Mouse (Mus musculus) liver, adult 2 months (tissue): ENCODE results near the gene Zfp719. TPM values are rescaled to one million over a fixed set of nuclear protein-coding genes. Genes with fewer than 3 reads are reported as not detected.

Experiments
- DNase-seq: peaks from one replicate; pipeline ENCODE4 v3.0.0-alpha.2; 2011; ENCODE audit warnings: low read depth, low spot score; ENCODE audit errors: extremely low read depth
- H3K27ac ChIP-seq: fragments of 200-500 bp; replicated peaks from 2 replicates; pipeline ENCODE4 v1.5.1; 2012; ENCODE audit warnings: low read depth, mild to moderate bottlenecking, control low read depth, inconsistent platforms, low read length; ENCODE audit not compliant: insufficient read depth
- H3K27me3 ChIP-seq: fragments of 200-500 bp; 2 replicates; pipeline ENCODE4 v1.6.1; 2012; ENCODE audit warnings: mild to moderate bottlenecking, moderate library complexity, low read length, inconsistent platforms; ENCODE audit not compliant: control insufficient read depth, insufficient read depth
- H3K36me3 ChIP-seq: fragments of 200-500 bp; 2 replicates; pipeline ENCODE4 v1.6.1; 2012; ENCODE audit warnings: low read length, inconsistent platforms; ENCODE audit not compliant: control insufficient read depth, insufficient read depth
- H3K4me1 ChIP-seq: fragments of 200-500 bp; 2 replicates; pipeline ENCODE4 v1.6.1; 2011; ENCODE audit warnings: low read length; ENCODE audit not compliant: control insufficient read depth, insufficient read depth
- H3K4me3 ChIP-seq: fragments of 200-500 bp; 2 replicates; pipeline ENCODE4 v1.5.1; 2011; ENCODE audit warnings: low read depth, mild to moderate bottlenecking, control low read depth, low read length, moderate library complexity; ENCODE audit not compliant: insufficient read depth
- H3K79me2 ChIP-seq: fragments of 200-500 bp; 2 replicates; pipeline ENCODE4 v1.6.1; 2012; ENCODE audit warnings: inconsistent platforms, mild to moderate bottlenecking, low read length, moderate library complexity; ENCODE audit not compliant: control insufficient read depth, insufficient read depth
- H3K9ac ChIP-seq: fragments of 200-500 bp; 2 replicates; pipeline ENCODE4 v1.6.1; 2012; ENCODE audit warnings: low read depth, mild to moderate bottlenecking, control low read depth, inconsistent platforms, low read length
- CTCF ChIP-seq: fragments of 200-500 bp; IDR thresholded peaks from 2 replicates; pipeline ENCODE4 v1.5.1; 2011; ENCODE audit warnings: low read depth, low read length, control low read depth
- POLR2A ChIP-seq: fragments of 200-500 bp; IDR thresholded peaks from 2 replicates; pipeline ENCODE4 v1.6.1; 2011; ENCODE audit warnings: low read length, control low read depth; ENCODE audit not compliant: insufficient read depth; ENCODE audit errors: extremely low read depth
- WGBS: fragments of 180-500 bp; shearing (Covaris S2); methylation state at CpG from one replicate; pipeline ENCODE4 v1.1.7; 2018; 5-methylcytosine and 5-hydroxymethylcytosine counted together
- polyA plus RNA-seq: library from polyadenylated mRNA; depleted of rRNA; stranded (reverse); fragments of >200 nt; gene quantifications from 2 replicates; pipeline ENCODE4 v1.2.3, GENCODE M21; 2012
- total RNA-seq: library from RNA; depleted of rRNA; stranded (reverse); fragments of >200 nt; gene quantifications from 2 replicates; pipeline ENCODE4 v1.2.3, GENCODE M21; 2014

Zfp719 gene
- total and polyA plus RNA-seq, 2 experiments: 0.59 to 3.9 TPM

- TF ChIP-seq CTCF: no peak
- no peak for TF ChIP-seq POLR2A
- no peak for DNase-seq
- Histone ChIP-seq H3K79me2 (no peaks in the 10 kb centered on the region), H3K27ac (no peak overlapping the region), H3K9ac (no peak overlapping the region), H3K4me1 (no peaks in the 10 kb centered on the region), H3K4me3 (no peak overlapping the region), H3K36me3 (no peaks in the 10 kb centered on the region), H3K27me3 (0 out of 2 replicates have a peak, but pooled peaks cover 2% of the 10 kb centered on the region)
- 65% methylated on average over 1 of the region's 1 CpGs for WGBS
Measured at GRCm38 (mm10) chr7:43556901-43557300, 22.5 kb upstream of the Zfp719 start.

GRCm38 (mm10) chr7:43562006-43562633, 17.3 kb upstream of the Zfp719 start, which contains the start of gene Zfp658:
Zfp658 (plus strand) TSS chr7:43562256.
- no peaks in the 10 kb centered on the region for H3K4me1 ChIP-seq
- peak within 1 kb of the TSS; percentile 66 for H3K9ac ChIP-seq
- H3K27me3 ChIP-seq: no peaks in the 10 kb centered on the region
- H3K4me3 ChIP-seq: peak within 1 kb of the TSS; percentile 71
- H3K27ac ChIP-seq: peak within 1 kb of the TSS; percentile 5; the same call in 1 of the 2 replicates
- under 1% methylated on average over 27 of the region's 27 CpGs for WGBS
- no peaks in the 10 kb centered on the region for H3K79me2 ChIP-seq
- DNase-seq: peak; percentile 71
- no peaks in the 10 kb centered on the region; the same call in 1 of the 2 replicates for H3K36me3 ChIP-seq
- TF ChIP-seq CTCF (no peak), POLR2A (no peak)

GRCm38 (mm10) chr7:43562651-43563070, 16.7 kb upstream of the Zfp719 start:
- WGBS: 2% methylated on average over 10 of the region's 10 CpGs
- Histone ChIP-seq H3K4me1 (no peaks in the 10 kb centered on the region), H3K79me2 (no peaks in the 10 kb centered on the region), H3K4me3 (peak overlapping the region; percentile 71), H3K27ac (no peak overlapping the region), H3K36me3 (no peaks in the 10 kb centered on the region; the same call in 1 of the 2 replicates), H3K27me3 (no peaks in the 10 kb centered on the region), H3K9ac (peak overlapping the region; percentile 66)
- TF ChIP-seq CTCF (no peak), POLR2A (no peak)
- DNase-seq: peak; percentile 27

- Histone ChIP-seq H3K27me3 (no peaks in the 10 kb centered on the region), H3K27ac (no peak overlapping the region)
- WGBS: 66% methylated on average over 6 of the region's 6 CpGs
Measured at GRCm38 (mm10) chr7:43563300-43563699, 16.1 kb upstream of the Zfp719 start.

GRCm38 (mm10) chr7:43571216-43571615, 8.2 kb upstream of the Zfp719 start:
- Histone ChIP-seq H3K9ac (no peak overlapping the region), H3K4me3 (no peak overlapping the region), H3K79me2 (no peaks in the 10 kb centered on the region), H3K4me1 (no peaks in the 10 kb centered on the region), H3K27ac (no peak overlapping the region), H3K27me3 (no peaks in the 10 kb centered on the region), H3K36me3 (peaks cover 27% of the 10 kb centered on the region)
- no peak for DNase-seq
- WGBS: 91% methylated on average over 2 of the region's 2 CpGs
- TF ChIP-seq CTCF (no peak), POLR2A (no peak)

More at GRCm38 (mm10) chr7:43563300-43563699, 16.1 kb upstream of the Zfp719 start:
- no peak overlapping the region for H3K9ac ChIP-seq
- H3K4me1 ChIP-seq: no peaks in the 10 kb centered on the region
- no peak for TF ChIP-seq CTCF
- TF ChIP-seq POLR2A: no peak
- no peak for DNase-seq
- no peaks in the 10 kb centered on the region for H3K79me2 ChIP-seq
- H3K4me3 ChIP-seq: no peak overlapping the region
- peaks cover 2% of the 10 kb centered on the region; the same call in 1 of the 2 replicates for H3K36me3 ChIP-seq

- H3K4me1 ChIP-seq: peaks cover 4% of the 10 kb centered on the region
- DNase-seq: peak; percentile 25
- no peaks in the 10 kb centered on the region; the same call in 1 of the 2 replicates for H3K79me2 ChIP-seq
- H3K27me3 ChIP-seq: no peaks in the 10 kb centered on the region
- no peak overlapping the region for H3K4me3 ChIP-seq
- H3K9ac ChIP-seq: no peak overlapping the region
- TF ChIP-seq CTCF (no peak), POLR2A (no peak)
- 59% methylated on average over 5 of the region's 5 CpGs for WGBS
- peaks cover 14% of the 10 kb centered on the region for H3K36me3 ChIP-seq
- H3K27ac ChIP-seq: no peak overlapping the region
Measured at GRCm38 (mm10) chr7:43580526-43580925, 1.1 kb downstream of the Zfp719 start.
